Mouse (Mus musculus) kidney, embryonic 15.5 days (tissue): ENCODE measurements around the gene B4galnt3. TPM values are rescaled to one million over a fixed set of nuclear protein-coding genes. Genes with fewer than 3 reads are reported as not detected.

Source experiments
- ATAC-seq: fragments of 200-750 bp; cut with Nextera tagmentation; replicated peaks from 2 replicates; pipeline ENCODE4 v1.8.0; 2017; ENCODE audit warnings: moderate TSS enrichment; ENCODE audit not compliant: low FRiP score
- H3K27ac ChIP-seq: fragments of 300-500 bp; sonication (generic); 2 replicates; pipeline ENCODE4 v1.5.1; 2015; ENCODE audit warnings: mild to moderate bottlenecking, inconsistent platforms
- H3K27me3 ChIP-seq: fragments of 300-500 bp; sonication (generic); 2 replicates; pipeline ENCODE4 v1.6.1; 2015; ENCODE audit warnings: inconsistent platforms
- H3K36me3 ChIP-seq: fragments of 300-500 bp; sonication (generic); 2 replicates; pipeline ENCODE4 v1.6.1; 2015; ENCODE audit warnings: inconsistent platforms
- H3K4me1 ChIP-seq: fragments of 300-500 bp; sonication (generic); 2 replicates; pipeline ENCODE4 v1.6.1; 2015; ENCODE audit warnings: inconsistent platforms
- H3K4me2 ChIP-seq: fragments of 300-500 bp; sonication (generic); 2 replicates; pipeline ENCODE4 v1.6.1; 2015; ENCODE audit warnings: moderate library complexity, mild to moderate bottlenecking, inconsistent platforms
- H3K4me3 ChIP-seq: fragments of 300-500 bp; sonication (generic); replicated peaks from 2 replicates; pipeline ENCODE4 v1.5.1; 2015; ENCODE audit warnings: mild to moderate bottlenecking, inconsistent platforms
- H3K9ac ChIP-seq: fragments of 300-500 bp; sonication (generic); 2 replicates; pipeline ENCODE4 v1.6.1; 2015; ENCODE audit warnings: mild to moderate bottlenecking, inconsistent platforms
- H3K9me3 ChIP-seq: fragments of 300-500 bp; sonication (generic); replicated peaks from 2 replicates; pipeline ENCODE4 v1.6.1; 2016; ENCODE audit warnings: inconsistent platforms
- WGBS: fragments of 180-500 bp; shearing (Covaris S2); methylation state at CpG from one replicate; pipeline ENCODE4 v1.1.7; 2015; ENCODE audit warnings: mixed read lengths; 5-methylcytosine and 5-hydroxymethylcytosine counted together
- polyA plus RNA-seq: library from polyadenylated mRNA; unstranded; fragments of >200 nt; fragmentation: Nextera tagmentation; extraction: Ambion mirVana; gene quantifications from 2 replicates; pipeline ENCODE4 v1.2.1, GENCODE M21; 2015

Gene B4galnt3
- 2.2 and 2.6 TPM in 2 replicates for polyA plus RNA-seq

GRCm38 (mm10) chr6:120294056-120294784, at the start of gene B4galnt3, which contains the start of gene D330020A13Rik:
TSS of gene B4galnt3 (minus strand) at chr6:120294559.
TSS of gene D330020A13Rik (plus strand) at chr6:120294364.
- H3K36me3 ChIP-seq, result no peaks in the 10 kb centered on the region
- ATAC-seq, result peak; percentile 88
- H3K4me3 ChIP-seq, result peak within 1 kb of the TSS; percentile 62
- peak within 1 kb of the TSS; percentile 54 for H3K9ac ChIP-seq
- H3K4me1 ChIP-seq, result peaks cover 11% of the 10 kb centered on the region
- H3K9me3 ChIP-seq, result no peaks in the 10 kb centered on the region
- under 1% methylated on average over 75 of the region's 79 CpGs for WGBS
- peak within 1 kb of the TSS; percentile 79 for H3K27ac ChIP-seq
- H3K27me3 ChIP-seq, result peaks cover 19% of the 10 kb centered on the region
- peak within 1 kb of the TSS; percentile 90 for H3K4me2 ChIP-seq

GRCm38 (mm10) chr6:120343992-120344391, 49.6 kb upstream of the B4galnt3 start:
- no peak for ATAC-seq
- Histone ChIP-seq H3K4me1 (no peaks in the 10 kb centered on the region), H3K4me2 (no peak overlapping the region), H3K36me3 (peaks cover 93% of the 10 kb centered on the region), H3K9ac (no peak overlapping the region), H3K27me3 (no peaks in the 10 kb centered on the region), H3K9me3 (no peaks in the 10 kb centered on the region), H3K27ac (no peak overlapping the region), H3K4me3 (no peak overlapping the region)
- WGBS, result 48% methylated on average over 1 of the region's 1 CpGs

- Histone ChIP-seq H3K4me2 (no peak overlapping the region), H3K9me3 (no peaks in the 10 kb centered on the region), H3K27me3 (no peaks in the 10 kb centered on the region), H3K4me1 (no peaks in the 10 kb centered on the region), H3K36me3 (peaks cover 91% of the 10 kb centered on the region), H3K4me3 (no peak overlapping the region), H3K27ac (no peak overlapping the region), H3K9ac (no peak overlapping the region)
- 80% methylated on average over 2 of the region's 2 CpGs for WGBS
- ATAC-seq, result no peak
Measured at GRCm38 (mm10) chr6:120332351-120332750, 38.0 kb upstream of the B4galnt3 start.

GRCm38 (mm10) chr6:120324295-120324927, 30.1 kb upstream of the B4galnt3 start:
- Histone ChIP-seq H3K4me1 (no peaks in the 10 kb centered on the region), H3K9ac (no peak overlapping the region), H3K9me3 (no peaks in the 10 kb centered on the region), H3K4me3 (no peak overlapping the region), H3K27me3 (no peaks in the 10 kb centered on the region), H3K4me2 (no peak overlapping the region), H3K36me3 (peaks cover 37% of the 10 kb centered on the region), H3K27ac (no peak overlapping the region)
- 32% methylated on average over 6 of the region's 6 CpGs for WGBS
- no peak for ATAC-seq

- Histone ChIP-seq H3K27ac (no peak overlapping the region), H3K36me3 (peaks cover 17% of the 10 kb centered on the region), H3K4me2 (no peak overlapping the region), H3K27me3 (no peaks in the 10 kb centered on the region), H3K4me1 (no peaks in the 10 kb centered on the region), H3K4me3 (no peak overlapping the region), H3K9ac (no peak overlapping the region), H3K9me3 (no peaks in the 10 kb centered on the region)
- 83% methylated on average over 2 of the region's 2 CpGs for WGBS
- ATAC-seq, result no peak
Measured at GRCm38 (mm10) chr6:120320369-120320768, 26.0 kb upstream of the B4galnt3 start.

GRCm38 (mm10) chr6:120319129-120319528, 24.8 kb upstream of the B4galnt3 start:
- H3K36me3 ChIP-seq, result peaks cover 7% of the 10 kb centered on the region; the same call in 1 of the 2 replicates
- no peaks in the 10 kb centered on the region for H3K9me3 ChIP-seq
- WGBS, result 89% methylated on average over 9 of the region's 9 CpGs
- H3K27ac ChIP-seq, result no peak overlapping the region
- no peak for ATAC-seq
- H3K4me3 ChIP-seq, result no peak overlapping the region
- H3K4me1 ChIP-seq, result no peaks in the 10 kb centered on the region
- H3K9ac ChIP-seq, result no peak overlapping the region
- H3K4me2 ChIP-seq, result no peak overlapping the region
- H3K27me3 ChIP-seq, result no peaks in the 10 kb centered on the region

GRCm38 (mm10) chr6:120318303-120318940, 24.1 kb upstream of the B4galnt3 start:
- Histone ChIP-seq H3K27ac (no peak overlapping the region), H3K9me3 (no peaks in the 10 kb centered on the region), H3K27me3 (no peaks in the 10 kb centered on the region), H3K36me3 (peaks cover under 1% of the 10 kb centered on the region; the same call in 1 of the 2 replicates), H3K4me2 (no peak overlapping the region), H3K4me3 (no peak overlapping the region), H3K9ac (no peak overlapping the region), H3K4me1 (no peaks in the 10 kb centered on the region)
- ATAC-seq, result no peak
- 81% methylated on average over 11 of the region's 11 CpGs for WGBS

- Histone ChIP-seq H3K4me1 (no peaks in the 10 kb centered on the region), H3K4me2 (no peak overlapping the region), H3K9me3 (no peaks in the 10 kb centered on the region), H3K27ac (no peak overlapping the region), H3K36me3 (no peaks in the 10 kb centered on the region), H3K27me3 (no peaks in the 10 kb centered on the region), H3K9ac (no peak overlapping the region), H3K4me3 (no peak overlapping the region)
- no peak for ATAC-seq
- WGBS, result 59% methylated on average over 5 of the region's 5 CpGs
Measured at GRCm38 (mm10) chr6:120312443-120312842, 18.1 kb upstream of the B4galnt3 start.

GRCm38 (mm10) chr6:120309787-120310186, 15.4 kb upstream of the B4galnt3 start:
- no peak for ATAC-seq
- no peak overlapping the region for H3K4me3 ChIP-seq
- H3K4me1 ChIP-seq, result no peaks in the 10 kb centered on the region
- no peaks in the 10 kb centered on the region for H3K9me3 ChIP-seq
- H3K4me2 ChIP-seq, result no peak overlapping the region
- H3K27ac ChIP-seq, result no peak overlapping the region
- no peaks in the 10 kb centered on the region for H3K36me3 ChIP-seq
- no peak overlapping the region for H3K9ac ChIP-seq
- no peaks in the 10 kb centered on the region for H3K27me3 ChIP-seq
- 47% methylated on average over 3 of the region's 3 CpGs for WGBS

- H3K27ac ChIP-seq, result no peak overlapping the region
- H3K4me3 ChIP-seq, result no peak overlapping the region
- no peaks in the 10 kb centered on the region for H3K27me3 ChIP-seq
- no peak for ATAC-seq
- H3K9ac ChIP-seq, result no peak overlapping the region
- WGBS, result 64% methylated on average over 9 of the region's 9 CpGs
- H3K4me1 ChIP-seq, result no peaks in the 10 kb centered on the region
- H3K36me3 ChIP-seq, result no peaks in the 10 kb centered on the region
- no peaks in the 10 kb centered on the region for H3K9me3 ChIP-seq
- H3K4me2 ChIP-seq, result no peak overlapping the region
Measured at GRCm38 (mm10) chr6:120309338-120309737, 15.0 kb upstream of the B4galnt3 start.

GRCm38 (mm10) chr6:120306859-120307594, 12.7 kb upstream of the B4galnt3 start:
- no peak overlapping the region for H3K27ac ChIP-seq
- H3K36me3 ChIP-seq, result no peaks in the 10 kb centered on the region
- H3K4me2 ChIP-seq, result no peak overlapping the region
- H3K9ac ChIP-seq, result no peak overlapping the region
- H3K27me3 ChIP-seq, result peaks cover 4% of the 10 kb centered on the region; the same call in 1 of the 2 replicates
- no peak for ATAC-seq
- H3K4me3 ChIP-seq, result no peak overlapping the region
- 82% methylated on average over 3 of the region's 3 CpGs for whole genome bisulfite sequencing
- peaks cover 12% of the 10 kb centered on the region for H3K4me1 ChIP-seq
- H3K9me3 ChIP-seq, result no peaks in the 10 kb centered on the region
